Mouse (Mus musculus): ENCODE measurements around the gene Gng3. TPM values are rescaled to one million over a fixed set of nuclear protein-coding genes. Genes with fewer than 3 reads are reported as not detected.

The Gng3 gene
- 1 to 10 TPM in 1 of 2 experiments, under 1 TPM in 1; 0.39 to 1.0 TPM for polyA plus RNA-seq (2017; shearing (Covaris generic))

GRCm38 (mm10) chr19:8839103-8839907 is at the start of gene Gng3:
TSS of gene Gng3 (minus strand) at chr19:8839194.

GRCm38 (mm10) chr19:8883616-8884015 is 44.6 kb upstream of the Gng3 start, which contains the start of the genes Lbhd1 and Gm49403:
TSS of gene Lbhd1 (plus strand) at chr19:8883732.
TSS of gene Gm49403 (plus strand) at chr19:8883930.

GRCm38 (mm10) chr19:8880311-8881033 is 41.5 kb upstream of the Gng3 start, which contains the start of gene Uqcc3:
TSS of gene Uqcc3 (minus strand) at chr19:8880923.

GRCm38 (mm10) chr19:8871267-8872186 is 32.5 kb upstream of the Gng3 start, which contains the start of gene Ubxn1:
TSS of gene Ubxn1 (plus strand) at chr19:8871496.

GRCm38 (mm10) chr19:8850402-8850901 is 11.5 kb upstream of the Gng3 start, which contains the start of gene Lrrn4cl:
TSS of gene Lrrn4cl (plus strand) at chr19:8850768.

GRCm38 (mm10) chr19:8837251-8837791 is 1.7 kb downstream of the Gng3 start, which contains the start of gene Bscl2:
TSS of gene Bscl2 (plus strand) at chr19:8837467.

GRCm38 (mm10) chr19:8829660-8830059 is 9.3 kb downstream of the Gng3 start, which contains the start of gene AC129217.1:
TSS of gene AC129217.1 (plus strand) at chr19:8829773.

GRCm38 (mm10) chr19:8819596-8820423 is 19.2 kb downstream of the Gng3 start, which contains the start of gene Hnrnpul2:
TSS of gene Hnrnpul2 (plus strand) at chr19:8820010.

GRCm38 (mm10) chr19:8818801-8819595 is 20.0 kb downstream of the Gng3 start, which contains the start of gene Ttc9c:
TSS of gene Ttc9c (minus strand) at chr19:8819333.

GRCm38 (mm10) chr19:8802130-8802821 is 36.7 kb downstream of the Gng3 start, which contains the start of gene Zbtb3:
TSS of gene Zbtb3 (plus strand) at chr19:8802555.

GRCm38 (mm10) chr19:8798264-8798946 is 40.6 kb downstream of the Gng3 start, which contains the start of gene Polr2g:
TSS of gene Polr2g (minus strand) at chr19:8798577.

Other genes with a start within 250 kb of the Gng3 start
- gene Slc22a8, start 247.9 kb downstream of the Gng3 start, polyA plus RNA-seq (2017; shearing (Covaris generic)), result under 1 TPM in 1 of 2 experiments, not detected in 1; 0.45 TPM
- under 1 TPM in 1 of 2 experiments, not detected in 1; 0.04 TPM for gene Slc22a6, start 221.2 kb downstream of the Gng3 start, polyA plus RNA-seq (2017; shearing (Covaris generic))
- gene Chrm1, start 175.4 kb downstream of the Gng3 start, polyA plus RNA-seq (2017; shearing (Covaris generic)), result under 1 TPM in 1 of 2 experiments, not detected in 1; 0.04 TPM
- gene Slc3a2, start 115.8 kb downstream of the Gng3 start, polyA plus RNA-seq (2017; shearing (Covaris generic)), result 100 to 1,000 TPM; 123 to 154 TPM
- gene Wdr74, start 103.4 kb downstream of the Gng3 start, polyA plus RNA-seq (2017; shearing (Covaris generic)), result 10 to 100 TPM; 56.2 to 78.4 TPM
- gene 1700092M07Rik, start 98.5 kb downstream of the Gng3 start, polyA plus RNA-seq (2017; shearing (Covaris generic)), result under 1 TPM; 0.53 to 0.74 TPM
- 100 to 1,000 TPM; 143 to 165 TPM for gene Stx5a, start 97.8 kb downstream of the Gng3 start, polyA plus RNA-seq (2017; shearing (Covaris generic))
- 100 to 1,000 TPM; 161 to 220 TPM for gene Nxf1, start 82.1 kb downstream of the Gng3 start, polyA plus RNA-seq (2017; shearing (Covaris generic))
- 10 to 100 TPM; 90.9 to 99.6 TPM for gene Tmem223, start 68.2 kb downstream of the Gng3 start, polyA plus RNA-seq (2017; shearing (Covaris generic))
- 100 to 1,000 TPM; 176 to 213 TPM for gene Tmem179b, start 64.7 kb downstream of the Gng3 start, polyA plus RNA-seq (2017; shearing (Covaris generic))
- 10 to 100 TPM; 12.9 to 19.2 TPM for gene Taf6l, start 52.8 kb downstream of the Gng3 start, polyA plus RNA-seq (2017; shearing (Covaris generic))
- 100 to 1,000 TPM; 144 to 188 TPM for gene Polr2g, start 40.6 kb downstream of the Gng3 start, polyA plus RNA-seq (2017; shearing (Covaris generic))
- 1 to 10 TPM; 2.1 to 2.7 TPM for gene Zbtb3, start 36.6 kb downstream of the Gng3 start, polyA plus RNA-seq (2017; shearing (Covaris generic))
- gene Ttc9c, start 19.9 kb downstream of the Gng3 start, polyA plus RNA-seq (2017; shearing (Covaris generic)), result 10 to 100 TPM; 45.5 TPM
- 10 to 100 TPM; 13.8 to 14.4 TPM for gene Hnrnpul2, start 19.2 kb downstream of the Gng3 start, polyA plus RNA-seq (2017; shearing (Covaris generic))
- under 1 TPM in 1 of 2 experiments, not detected in 1; 0.89 TPM for gene AC129217.1, start 9.4 kb downstream of the Gng3 start, polyA plus RNA-seq (2017; shearing (Covaris generic))
- gene Bscl2, start 1.7 kb downstream of the Gng3 start, polyA plus RNA-seq (2017; shearing (Covaris generic)), result 100 to 1,000 TPM; 115 to 134 TPM
- gene Lrrn4cl, start 11.6 kb upstream of the Gng3 start, polyA plus RNA-seq (2017; shearing (Covaris generic)), result under 1 TPM in 1 of 2 experiments, not detected in 1; 0.10 TPM
- 100 to 1,000 TPM; 155 to 175 TPM for gene Ubxn1, start 32.3 kb upstream of the Gng3 start, polyA plus RNA-seq (2017; shearing (Covaris generic))
- 100 to 1,000 TPM in 1 of 2 experiments, 10 to 100 TPM in 1; 79.3 to 105 TPM for gene Uqcc3, start 41.7 kb upstream of the Gng3 start, polyA plus RNA-seq (2017; shearing (Covaris generic))
- 10 to 100 TPM; 81.7 to 89.2 TPM for gene Lbhd1, start 44.5 kb upstream of the Gng3 start, polyA plus RNA-seq (2017; shearing (Covaris generic))
- gene Gm49403, start 44.7 kb upstream of the Gng3 start, polyA plus RNA-seq (2017; shearing (Covaris generic)), result not detected
- 10 to 100 TPM; 53.7 to 60.3 TPM for gene 1810009A15Rik, start 49.7 kb upstream of the Gng3 start, polyA plus RNA-seq (2017; shearing (Covaris generic))
- not detected for gene Gm49416, start 49.7 kb upstream of the Gng3 start, polyA plus RNA-seq (2017; shearing (Covaris generic))
- 10 to 100 TPM; 33.7 to 35.1 TPM for gene Ints5, start 53.8 kb upstream of the Gng3 start, polyA plus RNA-seq (2017; shearing (Covaris generic))
- 100 to 1,000 TPM in 1 of 2 experiments, 10 to 100 TPM in 1; 76.4 to 105 TPM for gene Ganab, start 58.9 kb upstream of the Gng3 start, polyA plus RNA-seq (2017; shearing (Covaris generic))
- 10 to 100 TPM; 32.7 to 61.4 TPM for gene B3gat3, start 81.2 kb upstream of the Gng3 start, polyA plus RNA-seq (2017; shearing (Covaris generic))
- 10 to 100 TPM in 1 of 2 experiments, 1 to 10 TPM in 1; 6.7 to 22.9 TPM for gene Rom1, start 90.2 kb upstream of the Gng3 start, polyA plus RNA-seq (2017; shearing (Covaris generic))
- 10 to 100 TPM; 65.5 to 86.4 TPM for gene Eml3, start 90.4 kb upstream of the Gng3 start, polyA plus RNA-seq (2017; shearing (Covaris generic))
- gene Mta2, start 102.7 kb upstream of the Gng3 start, polyA plus RNA-seq (2017; shearing (Covaris generic)), result 100 to 1,000 TPM; 207 to 252 TPM
- gene Tut1, start 114.7 kb upstream of the Gng3 start, polyA plus RNA-seq (2017; shearing (Covaris generic)), result 10 to 100 TPM; 28.1 to 34.9 TPM
- gene Eef1g, start 127.8 kb upstream of the Gng3 start, polyA plus RNA-seq (2017; shearing (Covaris generic)), result 100 to 1,000 TPM; 243 to 311 TPM
- 10 to 100 TPM; 51.5 to 98.4 TPM for gene Ahnak, start 150.1 kb upstream of the Gng3 start, polyA plus RNA-seq (2017; shearing (Covaris generic))
- not detected for gene Scgb1a1, start 248.8 kb upstream of the Gng3 start, polyA plus RNA-seq (2017; shearing (Covaris generic))

Data from activated CD4-positive, CD25-positive, alpha-beta regulatory T cell (primary cell).